Comparison of ENCODE assay signal across 10 mouse cellular contexts in genomic region chr3:149547045-149547444, GRCm38 (mm10).
DNase-seq lines count a peak whose midpoint lies in the region; ATAC-seq and TF ChIP-seq lines count a peak whose summit lies in the region.
"Had no signal": no experiment of that assay in that cellular context is flagged by ENCODE, and none has a peak within 500 bp of the region (broad histone marks: within the 10 kb centered on the region; RNA-seq: fewer than 3 reads in every experiment).

No protein-coding gene starts in this region.

- TF ChIP-seq POLR2A in CH12.LX (IDR thresholded peaks at IDR 0.05; ENCODE audit: low read depth, low read length): no peak

- no peak overlapping the region for H3K9ac ChIP-seq in hindbrain, embryonic 14.5 days
- H3K9ac ChIP-seq in CH12.LX (ENCODE audit: insufficient read depth, low read depth): no peak overlapping the region
- H3K9ac ChIP-seq: heart, embryonic 12.5 days had no signal

- H3K4me1 ChIP-seq in hindbrain, embryonic 10.5 days (replicated peaks): no peaks in the 10 kb centered on the region
- H3K4me1 ChIP-seq in hindbrain, embryonic 14.5 days (replicated peaks; ENCODE audit: control insufficient read depth, insufficient read depth, low read length): 0 out of 2 replicates have a peak, but pooled peaks cover 3% of the 10 kb centered on the region
- 0 out of 4 replicates have a peak, but pooled peaks cover 0 to 4% of the 10 kb centered on the region in 2 experiments for H3K4me1 ChIP-seq in CH12.LX (ENCODE audit: control insufficient read depth in 1 of 2, insufficient read depth in 2 of 2)
- H3K4me1 ChIP-seq in limb, embryonic 10.5 days: no peaks in the 10 kb centered on the region
- H3K4me1 ChIP-seq: heart, embryonic 12.5 days had no signal

- 73% methylated on average over 6 of the region's 6 CpGs for WGBS in hindbrain, embryonic 10.5 days
- 73% methylated on average over 6 of the region's 6 CpGs for WGBS in hindbrain, embryonic 14.5 days
- 82% methylated on average over 6 of the region's 6 CpGs for WGBS in limb, embryonic 10.5 days

- ATAC-seq in hindbrain, embryonic 14.5 days (ENCODE audit: low FRiP score): no peak

- H3K79me2 ChIP-seq in CH12.LX (replicated peaks; ENCODE audit: control insufficient read depth, extremely low read depth, insufficient read depth, poor library complexity, severe bottlenecking): no peaks in the 10 kb centered on the region

- no peak overlapping the region for H3K4me3 ChIP-seq in hindbrain, embryonic 10.5 days
- H3K4me3 ChIP-seq in hindbrain, embryonic 14.5 days (replicated peaks; ENCODE audit: low read length): no peak overlapping the region
- H3K4me3 ChIP-seq in CH12.LX (replicated peaks in 1 of 3; ENCODE audit: low read depth in 2 of 3, low read length in 2 of 3, poor library complexity in 1 of 3): no peak overlapping the region
- H3K4me3 ChIP-seq in limb, embryonic 10.5 days: no peak overlapping the region
- H3K4me3 ChIP-seq: heart, embryonic 12.5 days had no signal

- no peak overlapping the region for H3K27ac ChIP-seq in hindbrain, embryonic 10.5 days
- no peak overlapping the region for H3K27ac ChIP-seq in hindbrain, embryonic 14.5 days
- H3K27ac ChIP-seq in CH12.LX (ENCODE audit: insufficient read depth, low read depth): no peak overlapping the region
- H3K27ac ChIP-seq in limb, embryonic 10.5 days: no peak overlapping the region

- no peaks in the 10 kb centered on the region for H3K36me3 ChIP-seq in hindbrain, embryonic 10.5 days
- H3K36me3 ChIP-seq in hindbrain, embryonic 14.5 days (replicated peaks; ENCODE audit: control insufficient read depth, insufficient read depth): no peaks in the 10 kb centered on the region
- no peaks in the 10 kb centered on the region for H3K36me3 ChIP-seq in CH12.LX (replicated peaks in 1 of 2; ENCODE audit: control insufficient read depth in 1 of 2, insufficient read depth in 1 of 2, low read length in 1 of 2)
- no peaks in the 10 kb centered on the region for H3K36me3 ChIP-seq in limb, embryonic 10.5 days
- H3K36me3 ChIP-seq: heart, embryonic 12.5 days had no signal

- DNase-seq in hindbrain, embryonic 10.5 days (ENCODE audit: low spot score): peak; percentile 12
- no peak for DNase-seq in hindbrain, embryonic 14.5 days (ENCODE audit: low spot score)
- peak; percentile 94 for DNase-seq in CH12.LX (ENCODE audit: extremely low read depth)
- peak; percentile 3 for DNase-seq in c-Kit-positive CD71-positive TER-119-negative erythroid progenitor cells, embryonic 14.5 days (ENCODE audit: low read depth)
- DNase-seq in mesoderm, embryonic 11.5 days (ENCODE audit: low read depth, low spot score): peak; percentile 39
- no peak for DNase-seq in limb, embryonic 10.5 days (ENCODE audit: low spot score)
- no peak for DNase-seq in ovary, postnatal 14 days (ENCODE audit: low spot score)
- DNase-seq in layer of hippocampus, postnatal 10 days (ENCODE audit: low spot score in 2 of 2): no peak
- DNase-seq: layer of hippocampus, adult 9-11 months had no signal

- H3K9me3 ChIP-seq in hindbrain, embryonic 10.5 days: no peaks in the 10 kb centered on the region
- H3K9me3 ChIP-seq in hindbrain, embryonic 14.5 days (ENCODE audit: control insufficient read depth, low read length): no peaks in the 10 kb centered on the region
- H3K9me3 ChIP-seq in CH12.LX (replicated peaks; ENCODE audit: low read length): no peaks in the 10 kb centered on the region
- no peaks in the 10 kb centered on the region for H3K9me3 ChIP-seq in limb, embryonic 10.5 days (replicated peaks)
- H3K9me3 ChIP-seq: heart, embryonic 12.5 days had no signal

- H3K4me2 ChIP-seq in hindbrain, embryonic 14.5 days (replicated peaks): no peak overlapping the region
- no peak overlapping the region for H3K4me2 ChIP-seq in CH12.LX (ENCODE audit: insufficient read depth, low read depth, poor library complexity, severe bottlenecking)
- H3K4me2 ChIP-seq: heart, embryonic 12.5 days had no signal

- dilution Hi-C loops in CH12.LX (cut with MboI; ENCODE audit: extremely low pct_ligation_motif_present, extremely low pct_unique_long_range_greater_than_20kb, low sequenced_read_pairs): no loop called here

- TF ChIP-seq EP300 in CH12.LX (IDR thresholded peaks at IDR 0.05; ENCODE audit: low read length): no peak

- peak; percentile 60 to 84 for TF ChIP-seq CTCF in CH12.LX (conservative IDR thresholded peaks at IDR 0.05 in 1 of 2, IDR thresholded peaks at IDR 0.05 in 1 of 2; ENCODE audit: low read depth in 2 of 2, low read length in 2 of 2)

- TF ChIP-seq RAD21 in CH12.LX (IDR thresholded peaks at IDR 0.05; ENCODE audit: low read depth, low read length): peak; percentile 71

- H3K27me3 ChIP-seq in hindbrain, embryonic 10.5 days (ENCODE audit: insufficient read depth, poor library complexity, severe bottlenecking): no peaks in the 10 kb centered on the region
- H3K27me3 ChIP-seq in hindbrain, embryonic 14.5 days (ENCODE audit: control insufficient read depth, insufficient read depth, low read length): no peaks in the 10 kb centered on the region
- H3K27me3 ChIP-seq in CH12.LX (replicated peaks): no peaks in the 10 kb centered on the region
- no peaks in the 10 kb centered on the region for H3K27me3 ChIP-seq in limb, embryonic 10.5 days (ENCODE audit: low read depth, poor library complexity, severe bottlenecking)
- H3K27me3 ChIP-seq: heart, embryonic 12.5 days had no signal

- in situ Hi-C loops in CH12.LX (cut with MboI; ENCODE audit: low pct_ligation_motif_present, low pct_unique_long_range_greater_than_20kb, low sequenced_read_pairs): no loop called here

TF ChIP-seq in CH12.LX, 34 proteins besides CTCF, POLR2A, EP300 and RAD21:
- TF ChIP-seq SMC3 (IDR thresholded peaks at IDR 0.05; ENCODE audit: low read depth, low read length): peak; percentile 72
- no peak for TF ChIP-seq ZNF384 (IDR thresholded peaks at IDR 0.05; ENCODE audit: low read depth, low read length)
- TF ChIP-seq ETS1 (conservative IDR thresholded peaks at IDR 0.05; ENCODE audit: low read depth, low read length): no peak
- TF ChIP-seq ZC3H11A (IDR thresholded peaks at IDR 0.05; ENCODE audit: low read depth, low read length): no peak

Comparison
In these comparisons a context has a peak if more than half of its experiments do, and no peak if none do; other contexts are left out.
1. DNase-seq: peak in hindbrain, embryonic 10.5 days (single experiment), CH12.LX (single experiment), c-Kit-positive CD71-positive TER-119-negative erythroid progenitor cells, embryonic 14.5 days (single experiment) and mesoderm, embryonic 11.5 days (single experiment); none in hindbrain, embryonic 14.5 days (single experiment), limb, embryonic 10.5 days (single experiment), ovary, postnatal 14 days (single experiment) and layer of hippocampus, postnatal 10 days (0 of 2).